Mouse (Mus musculus): ENCODE measurements around the gene Tub. TPM values are rescaled to one million over a fixed set of nuclear protein-coding genes. Genes with fewer than 3 reads are reported as not detected.

The Tub gene
- polyA plus RNA-seq, 1 experiment from 2014 or later = 37.6 TPM

DNA sequence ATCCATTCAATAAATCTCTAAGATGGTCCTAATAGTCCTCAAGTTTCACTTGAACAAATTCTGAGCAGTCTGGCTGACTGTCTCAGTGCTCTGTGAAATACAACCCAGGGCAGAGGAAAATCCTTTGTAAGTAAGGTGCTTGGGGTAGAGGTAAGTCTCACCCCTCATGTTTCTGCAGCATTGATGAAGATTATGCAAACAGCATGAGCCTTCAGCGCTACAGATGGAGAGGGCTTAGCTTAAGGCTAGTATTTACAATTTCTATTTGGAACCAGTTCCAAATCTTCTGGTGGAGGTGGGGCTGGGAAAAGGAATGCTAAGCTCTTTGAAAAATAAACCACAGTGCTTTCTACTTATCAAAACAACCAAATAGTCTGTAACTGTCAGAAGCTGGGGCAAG, 88.8 kb downstream of the Tub start:
- no peak overlapping the region for H3K9ac ChIP-seq (replicated peaks)
- no peak overlapping the region for H3K27ac ChIP-seq (replicated peaks)
- H3K4me1 ChIP-seq = no peaks in the 10 kb centered on the region
- H3K4me3 ChIP-seq (replicated peaks) = no peak overlapping the region
- no peaks in the 10 kb centered on the region for H3K9me3 ChIP-seq (replicated peaks)
- H3K27me3 ChIP-seq (replicated peaks) = no peaks in the 10 kb centered on the region
- peaks cover 19% of the 10 kb centered on the region for H3K36me3 ChIP-seq
- no peak overlapping the region for H3K4me2 ChIP-seq
- ATAC-seq (ENCODE audit: low FRiP score) = no peak
- WGBS = 50% methylated on average over 1 of the region's 1 CpGs

- Histone ChIP-seq H3K9ac (replicated peaks) (no peak overlapping the region), H3K27ac (replicated peaks) (no peak overlapping the region), H3K27me3 (replicated peaks) (no peaks in the 10 kb centered on the region), H3K4me3 (replicated peaks) (no peak overlapping the region), H3K36me3 (peaks cover 17% of the 10 kb centered on the region), H3K4me2 (no peak overlapping the region), H3K9me3 (replicated peaks) (no peaks in the 10 kb centered on the region), H3K4me1 (no peaks in the 10 kb centered on the region)
- WGBS = 84% methylated on average over 5 of the region's 5 CpGs
- ATAC-seq (ENCODE audit: low FRiP score) = no peak
These were observed 89.3 kb downstream of the Tub start for GRCm38 (mm10) chr7:109039445-109039844.

GRCm38 (mm10) chr7:109045876-109046275, 95.7 kb downstream of the Tub start:
- no peaks in the 10 kb centered on the region for H3K9me3 ChIP-seq (replicated peaks)
- H3K9ac ChIP-seq (replicated peaks) = no peak overlapping the region
- no peaks in the 10 kb centered on the region for H3K27me3 ChIP-seq (replicated peaks)
- H3K4me2 ChIP-seq = no peak overlapping the region
- no peak overlapping the region for H3K4me3 ChIP-seq (replicated peaks)
- ATAC-seq (ENCODE audit: low FRiP score) = no peak
- 94% methylated on average over 2 of the region's 2 CpGs for WGBS
- H3K4me1 ChIP-seq = no peaks in the 10 kb centered on the region
- H3K27ac ChIP-seq (replicated peaks) = no peak overlapping the region
- 0 out of 2 replicates have a peak, but pooled peaks cover 7% of the 10 kb centered on the region for H3K36me3 ChIP-seq

DNA sequence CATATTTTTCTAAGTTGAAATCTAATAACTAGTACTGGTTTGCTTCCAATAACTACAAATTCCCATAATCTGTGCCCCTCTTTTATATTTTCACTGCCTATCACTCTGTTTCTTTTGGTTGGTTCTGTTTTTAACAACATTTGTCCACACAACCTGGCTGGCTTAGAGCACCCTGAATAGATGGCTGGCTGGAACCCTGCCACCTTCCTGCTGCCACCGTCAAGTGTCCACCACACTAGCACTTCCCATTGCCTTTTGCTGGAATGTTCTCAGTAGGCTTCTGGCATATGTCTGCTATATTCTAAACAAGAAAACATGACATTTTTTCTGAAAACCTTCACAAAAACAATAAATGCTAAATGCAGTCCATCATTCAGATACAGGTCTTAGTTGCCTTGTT, 100.7 kb downstream of the Tub start:
- Histone ChIP-seq H3K9ac (replicated peaks) (no peak overlapping the region), H3K9me3 (replicated peaks) (no peaks in the 10 kb centered on the region), H3K27ac (replicated peaks) (no peak overlapping the region), H3K4me1 (no peaks in the 10 kb centered on the region), H3K4me3 (replicated peaks) (no peak overlapping the region), H3K36me3 (peaks cover 10% of the 10 kb centered on the region), H3K4me2 (no peak overlapping the region), H3K27me3 (replicated peaks) (no peaks in the 10 kb centered on the region)
- 93% methylated on average over 1 of the region's 1 CpGs for WGBS
- no peak for ATAC-seq (ENCODE audit: low FRiP score)

DNA sequence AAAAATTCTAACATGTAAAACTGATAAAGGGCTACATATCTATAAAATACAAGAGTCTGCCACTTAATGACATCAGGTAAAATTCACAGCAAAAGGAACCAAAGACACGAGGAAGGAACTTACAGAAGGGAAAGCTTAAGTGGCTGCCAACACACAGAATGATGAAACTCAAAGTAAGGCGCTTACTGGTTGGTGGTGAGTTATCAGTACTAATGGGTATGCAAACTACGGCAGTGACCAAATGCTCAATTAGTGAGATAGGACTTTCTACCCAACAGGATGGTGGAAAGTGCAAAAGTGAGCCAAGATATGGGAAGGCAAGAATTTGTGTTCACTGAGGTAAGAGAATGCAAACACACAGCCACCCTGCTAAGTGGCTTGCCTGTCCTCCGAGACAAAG, 109.4 kb downstream of the Tub start:
- 94% methylated on average over 4 of the region's 4 CpGs for WGBS
- H3K27me3 ChIP-seq (replicated peaks) = no peaks in the 10 kb centered on the region
- no peak for ATAC-seq (ENCODE audit: low FRiP score)
- H3K4me2 ChIP-seq = no peak overlapping the region
- H3K27ac ChIP-seq (replicated peaks) = no peak overlapping the region
- H3K9ac ChIP-seq (replicated peaks) = no peak overlapping the region
- H3K9me3 ChIP-seq (replicated peaks) = no peaks in the 10 kb centered on the region
- peaks cover 1% of the 10 kb centered on the region; the same call in 1 of the 2 replicates for H3K36me3 ChIP-seq
- no peak overlapping the region for H3K4me3 ChIP-seq (replicated peaks)
- H3K4me1 ChIP-seq = no peaks in the 10 kb centered on the region

DNA sequence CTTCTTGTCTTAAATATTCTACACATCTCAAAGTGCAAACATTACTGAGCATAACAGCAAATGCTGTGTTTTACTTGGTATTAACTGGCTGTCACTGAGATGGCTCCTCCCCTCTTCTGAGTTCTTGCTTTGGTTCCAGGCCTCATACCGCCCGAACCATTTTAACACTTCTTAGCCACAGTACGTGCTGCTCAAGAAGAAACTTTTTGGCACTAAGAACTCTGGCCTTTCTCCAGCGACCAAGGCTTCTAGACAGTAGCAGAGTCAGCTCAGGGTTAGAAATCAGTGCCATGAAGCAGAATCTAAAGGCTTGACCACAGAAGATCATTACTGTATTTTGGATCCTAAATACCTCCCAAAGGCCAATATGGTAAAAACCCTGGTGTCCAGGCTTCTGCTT, 119.5 kb downstream of the Tub start:
- WGBS = 91% methylated on average over 4 of the region's 4 CpGs
- Histone ChIP-seq H3K4me2 (no peak overlapping the region), H3K4me1 (no peaks in the 10 kb centered on the region), H3K9me3 (replicated peaks) (no peaks in the 10 kb centered on the region), H3K27me3 (replicated peaks) (no peaks in the 10 kb centered on the region), H3K9ac (replicated peaks) (no peak overlapping the region), H3K36me3 (no peaks in the 10 kb centered on the region), H3K27ac (replicated peaks) (no peak overlapping the region), H3K4me3 (replicated peaks) (no peak overlapping the region)
- ATAC-seq (ENCODE audit: low FRiP score) = no peak

DNA sequence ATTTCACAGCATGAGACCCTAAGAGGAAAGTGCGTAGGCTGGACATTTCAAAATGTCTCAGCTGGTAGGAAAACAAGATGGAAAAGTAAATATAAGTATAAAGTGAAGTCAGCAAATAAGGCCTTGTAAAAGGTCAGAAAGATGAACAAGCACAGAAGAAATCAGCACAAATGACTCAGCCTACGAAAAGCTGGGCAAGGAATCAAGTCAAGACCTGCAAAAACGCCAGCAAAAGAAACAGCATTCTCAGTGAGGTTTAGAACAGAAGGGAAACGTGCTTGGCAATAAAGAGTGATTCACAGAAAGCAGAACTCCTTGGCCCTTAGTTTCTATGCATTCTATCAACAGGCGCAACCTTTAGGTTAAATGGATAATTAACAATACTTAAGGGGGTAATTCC, 122.2 kb downstream of the Tub start:
- Histone ChIP-seq H3K4me2 (no peak overlapping the region), H3K36me3 (no peaks in the 10 kb centered on the region), H3K9me3 (replicated peaks) (no peaks in the 10 kb centered on the region), H3K27ac (replicated peaks) (no peak overlapping the region), H3K27me3 (replicated peaks) (no peaks in the 10 kb centered on the region), H3K4me1 (no peaks in the 10 kb centered on the region), H3K4me3 (replicated peaks) (no peak overlapping the region), H3K9ac (replicated peaks) (no peak overlapping the region)
- ATAC-seq (ENCODE audit: low FRiP score) = no peak
- 67% methylated on average over 5 of the region's 5 CpGs for WGBS

DNA sequence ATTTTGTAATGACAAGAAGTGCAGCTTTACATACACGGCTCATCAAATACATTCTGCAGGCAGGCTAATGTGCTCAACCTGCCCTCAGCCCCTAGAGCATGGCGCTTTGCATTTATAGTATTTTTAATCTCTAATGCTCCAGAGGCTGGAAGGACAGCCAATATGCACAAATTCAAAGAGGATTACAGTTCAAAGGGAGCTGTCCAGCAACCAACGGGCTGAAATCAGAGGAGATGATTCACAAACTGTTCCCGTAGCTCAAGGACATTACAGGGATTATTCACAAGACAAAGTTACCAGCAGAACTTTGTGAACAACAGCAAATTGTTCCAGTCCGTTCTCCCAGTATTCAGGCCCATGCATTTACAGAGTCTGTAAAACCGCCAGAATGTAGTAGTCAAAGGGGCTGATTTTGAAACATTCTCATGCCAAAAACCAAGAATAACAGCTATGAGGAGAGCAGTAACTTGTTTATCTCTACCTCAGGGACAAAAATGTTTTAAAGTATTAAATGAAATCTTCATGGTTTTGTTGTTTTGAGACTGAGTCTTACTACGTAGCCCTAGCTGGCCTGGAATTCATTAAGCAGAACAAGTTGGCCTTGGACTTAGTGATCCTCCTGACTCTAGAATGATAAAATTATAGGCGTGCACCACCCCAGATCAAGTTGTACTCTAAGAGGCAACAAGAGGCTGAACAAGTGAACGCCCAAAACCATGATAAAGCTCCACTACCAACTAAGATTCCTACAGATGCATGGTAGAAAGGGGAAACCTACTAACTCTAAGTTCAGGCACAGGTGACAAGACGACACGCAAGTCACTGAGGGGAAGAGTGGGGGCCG, 132.4 kb downstream of the Tub start:
- peaks cover 20% of the 10 kb centered on the region for H3K4me1 ChIP-seq

GRCm38 (mm10) chr7:109083113-109083812, 133.1 kb downstream of the Tub start, which contains the start of gene Ric3:
TSS of gene Ric3 (minus strand) at chr7:109083331.
- peak; percentile 96 for ATAC-seq (ENCODE audit: low FRiP score)
- no peaks in the 10 kb centered on the region for H3K36me3 ChIP-seq
- H3K4me2 ChIP-seq = peak within 1 kb of the TSS; percentile 74
- H3K9me3 ChIP-seq (replicated peaks) = no peaks in the 10 kb centered on the region
- peaks cover 5% of the 10 kb centered on the region; the same call in 1 of the 2 replicates for H3K27me3 ChIP-seq (replicated peaks)
- H3K9ac ChIP-seq (replicated peaks) = peak within 1 kb of the TSS; percentile 77
- H3K27ac ChIP-seq (replicated peaks) = peak within 1 kb of the TSS; percentile 70
- 4% methylated on average over 50 of the region's 50 CpGs for WGBS
- peak within 1 kb of the TSS; percentile 85 for H3K4me3 ChIP-seq (replicated peaks)
- peaks cover 20% of the 10 kb centered on the region for H3K4me1 ChIP-seq

More for the DNA sequence above, 132.4 kb downstream of the Tub start:
- H3K4me2 ChIP-seq = peak overlapping the region; percentile 74
- peak overlapping the region; percentile 70 for H3K27ac ChIP-seq (replicated peaks)
- ATAC-seq (ENCODE audit: low FRiP score) = peak; percentile 45; the same call in 1 of the 2 replicates
- H3K27me3 ChIP-seq (replicated peaks) = peaks cover 5% of the 10 kb centered on the region; the same call in 1 of the 2 replicates
- WGBS = 20% methylated on average over 12 of the region's 12 CpGs
- no peaks in the 10 kb centered on the region for H3K9me3 ChIP-seq (replicated peaks)
- peak overlapping the region; percentile 85 for H3K4me3 ChIP-seq (replicated peaks)
- peak overlapping the region; percentile 77 for H3K9ac ChIP-seq (replicated peaks)
- no peaks in the 10 kb centered on the region for H3K36me3 ChIP-seq

DNA sequence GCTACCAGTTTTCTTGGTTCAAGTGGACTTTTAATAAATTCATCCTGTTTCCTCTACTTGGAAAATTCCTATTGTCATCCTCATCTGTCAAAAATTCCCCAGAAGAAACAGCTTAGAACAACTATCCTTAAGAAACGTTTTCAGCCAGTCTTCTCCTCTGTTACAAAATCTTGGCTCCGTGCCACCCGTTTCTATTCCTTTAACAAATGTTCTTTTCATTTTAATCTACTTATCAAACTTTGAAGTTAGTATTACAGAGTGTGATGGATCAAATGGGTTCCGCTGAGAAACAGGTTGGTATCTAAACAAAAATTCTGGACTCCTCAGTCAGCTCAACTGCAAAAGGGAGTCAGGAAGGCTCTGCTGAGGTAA, 133.7 kb downstream of the Tub start:
- H3K36me3 ChIP-seq = no peaks in the 10 kb centered on the region
- no peak overlapping the region for H3K27ac ChIP-seq (replicated peaks)
- H3K9me3 ChIP-seq (replicated peaks) = no peaks in the 10 kb centered on the region
- H3K4me2 ChIP-seq = peak overlapping the region; percentile 74
- peaks cover 5% of the 10 kb centered on the region; the same call in 1 of the 2 replicates for H3K27me3 ChIP-seq (replicated peaks)
- no peak for ATAC-seq (ENCODE audit: low FRiP score)
- 86% methylated on average over 4 of the region's 4 CpGs for WGBS
- no peak overlapping the region; the same call in 1 of the 2 replicates for H3K9ac ChIP-seq (replicated peaks)
- H3K4me3 ChIP-seq (replicated peaks) = peak overlapping the region; percentile 85
- peaks cover 20% of the 10 kb centered on the region for H3K4me1 ChIP-seq
